Mouse (Mus musculus) skeletal muscle tissue, adult 2 months (tissue): ENCODE measurements at regions not wholly inside any gene's neighbourhood (a gene's known extent, or its start where the extent isn't known, plus 50 kb on each side); places are given as distances from the start of the nearest gene placed in this dataset.

Experiments used
- DNase-seq: peaks from one replicate; pipeline ENCODE4 v3.0.0-alpha.2; 2012; ENCODE audit warnings: low read depth, low spot score

- no peak for DNase-seq
These were observed 97.2 kb upstream of the 1500015O10Rik start for GRCm38 (mm10) chr1:43633246-43633645.

- peak; percentile 10 for DNase-seq
These were observed 94.7 kb upstream of the 1500015O10Rik start for GRCm38 (mm10) chr1:43635718-43636117.

- no peak for DNase-seq
These were observed 92.4 kb upstream of the 1500015O10Rik start for GRCm38 (mm10) chr1:43637956-43638355.

- no peak for DNase-seq
These were observed 58.4 kb upstream of the 1500015O10Rik start for GRCm38 (mm10) chr1:43672031-43672430.
